Mouse (Mus musculus) ovary, adult 18-20 months (tissue): ENCODE data around the gene Gm10226.
"Not testable (repeated sequence)": the region's sequence is repeated elsewhere in the genome, so short reads cannot be mapped to it uniquely, and the experiment has no call there.

Source experiments
- DNase-seq: peaks from one replicate; pipeline ENCODE4 v3.0.0; 2022; ENCODE audit warnings: low spot score, mixed read lengths

Gene Gm10226

GRCm38 (mm10) chr17:21691560-21691959 lies at the start of gene Gm10226:
TSS of gene Gm10226 (plus strand) at chr17:21691860.
- DNase-seq = no peak

- DNase-seq = no peak
Observed at GRCm38 (mm10) chr17:21648791-21649190, 42.9 kb upstream of the Gm10226 start.

- DNase-seq = no peak
Observed at GRCm38 (mm10) chr17:21649936-21650335, 41.7 kb upstream of the Gm10226 start.

- DNase-seq = peak; percentile 79
Observed at GRCm38 (mm10) chr17:21650364-21650907, 41.2 kb upstream of the Gm10226 start, which contains the start of gene Zfp983. TSS of gene Zfp983 (plus strand) at chr17:21650624.

DNA sequence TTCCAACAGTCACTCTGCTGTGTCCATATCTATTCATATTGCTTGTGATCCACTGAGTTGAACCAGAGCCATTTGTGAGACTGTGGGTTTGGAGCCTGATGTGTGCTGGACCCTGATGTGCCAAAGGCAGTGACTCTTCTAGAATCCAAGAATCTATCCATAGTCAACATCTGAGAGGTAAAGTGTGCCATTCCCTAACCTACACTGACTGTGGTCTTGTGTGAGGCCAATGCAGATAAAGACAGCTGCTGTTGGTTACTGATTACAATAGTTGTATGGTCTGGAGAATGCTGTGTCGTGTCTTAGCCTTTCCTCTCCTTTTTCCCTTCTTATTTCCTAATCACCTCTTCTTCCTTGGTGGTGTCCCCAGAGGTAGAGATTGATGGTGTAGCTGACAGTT lies 12.8 kb upstream of the Gm10226 start:
- not testable (repeated sequence) for DNase-seq

DNA sequence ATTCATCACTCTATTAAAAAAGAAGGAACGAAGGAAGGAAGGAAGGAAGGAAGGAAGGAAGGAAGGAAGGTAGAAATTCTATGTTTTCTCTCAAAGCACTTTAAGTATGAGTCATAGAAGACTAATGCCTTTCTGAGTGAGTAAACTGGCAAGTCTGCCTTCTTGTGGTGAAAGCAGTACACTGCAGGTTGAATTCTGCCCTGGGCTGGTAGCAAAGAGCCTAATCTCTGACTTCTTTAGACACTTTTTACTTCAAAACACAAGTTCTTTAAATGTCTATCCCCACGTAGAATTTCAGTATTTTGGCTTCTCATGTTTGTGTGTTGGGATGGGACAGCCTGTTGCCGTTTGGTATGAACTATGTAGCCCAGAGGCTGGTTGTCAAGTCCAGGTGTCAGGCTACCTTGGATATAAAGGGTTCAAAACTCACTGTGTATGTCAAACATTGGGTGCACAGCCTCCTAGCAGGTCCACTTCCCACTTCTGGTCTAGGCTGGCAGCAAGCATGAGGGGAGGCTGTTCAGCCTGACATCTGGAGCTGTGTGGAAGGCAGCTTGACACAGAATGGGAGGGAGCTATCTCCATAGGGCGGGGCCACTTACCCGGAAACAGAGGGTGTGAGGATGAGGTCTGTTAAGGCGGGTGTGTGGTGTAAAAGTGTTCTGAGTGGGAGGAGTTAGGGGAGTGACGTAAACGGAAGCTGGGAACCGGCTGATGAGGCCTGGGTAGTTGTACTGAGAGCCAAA lies 12.2 kb upstream of the Gm10226 start:
- peak; percentile 83 for DNase-seq

DNA sequence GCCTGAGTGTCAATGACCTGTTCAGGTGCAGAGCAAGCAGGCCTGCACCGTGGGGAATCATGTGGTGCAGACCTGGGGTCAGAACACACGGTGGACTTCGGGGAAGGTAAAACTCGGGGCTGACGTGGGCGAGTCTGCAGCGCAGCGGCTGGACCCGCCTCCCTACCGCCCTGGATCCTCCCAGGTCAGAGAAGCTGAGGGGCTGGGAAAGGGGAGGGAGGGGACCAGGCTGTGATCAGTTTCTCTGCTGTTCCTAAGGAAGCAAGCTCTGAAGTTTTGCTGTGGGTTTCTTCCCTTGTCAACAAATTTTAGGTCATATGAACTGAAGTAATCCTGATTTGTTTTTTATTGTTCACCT lies 11.7 kb upstream of the Gm10226 start:
- not testable (repeated sequence) for DNase-seq

GRCm38 (mm10) chr17:21693342-21693741 lies 1.7 kb downstream of the Gm10226 start:
- no peak for DNase-seq

- DNase-seq = no peak
Observed at GRCm38 (mm10) chr17:21696073-21696472, 4.4 kb downstream of the Gm10226 start.

GRCm38 (mm10) chr17:21702281-21703240 lies 10.9 kb downstream of the Gm10226 start:
- no peak for DNase-seq

GRCm38 (mm10) chr17:21703414-21703813 lies 11.8 kb downstream of the Gm10226 start:
- no peak for DNase-seq

DNA sequence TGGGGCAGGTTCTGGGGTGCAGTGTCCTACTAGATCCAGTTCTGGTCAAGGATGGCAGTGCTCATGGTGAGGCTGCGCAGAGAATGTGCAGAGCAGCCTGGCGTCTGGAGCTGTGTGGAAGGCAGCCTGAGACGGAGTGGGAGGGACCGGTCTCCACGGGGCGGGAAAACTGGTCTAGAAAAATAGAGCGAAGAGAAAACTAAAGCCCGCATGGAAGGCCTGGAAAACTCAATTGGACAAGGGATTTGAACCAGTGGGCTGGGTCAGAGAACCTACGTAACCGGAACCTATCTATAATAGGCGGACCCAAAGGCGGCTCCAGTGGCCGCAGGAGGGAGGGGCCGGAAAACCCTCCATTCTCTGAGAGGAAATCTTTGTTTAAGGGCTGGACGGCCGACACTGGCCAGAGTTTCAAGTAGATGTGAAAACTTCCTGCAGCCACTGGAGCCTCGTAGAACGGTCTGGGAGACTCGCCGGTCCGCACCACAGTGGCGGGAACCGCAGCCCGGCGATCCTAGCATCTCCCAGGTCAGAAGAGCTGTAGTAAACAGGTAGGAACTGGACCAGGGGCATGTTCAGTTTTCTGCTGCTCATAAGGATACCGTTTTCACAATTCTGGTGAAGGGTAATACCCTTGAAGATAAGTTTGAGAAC lies 15.8 kb downstream of the Gm10226 start, which contains the start of gene Zfp760:
TSS of gene Zfp760 (plus strand) at position 399 of the 654 bp plus-strand sequence.
- DNase-seq = peak; percentile 87

GRCm38 (mm10) chr17:21708401-21708800 lies 16.7 kb downstream of the Gm10226 start:
- no peak for DNase-seq

GRCm38 (mm10) chr17:21730495-21730894 lies 38.8 kb downstream of the Gm10226 start, which contains the start of gene Zfp229:
TSS of gene Zfp229 (plus strand) at chr17:21730795.
- not testable (repeated sequence) for DNase-seq

GRCm38 (mm10) chr17:21733049-21733448 lies 41.4 kb downstream of the Gm10226 start:
- DNase-seq = no peak

- DNase-seq = peak; percentile 69
Observed at GRCm38 (mm10) chr17:21733529-21734031, 41.9 kb downstream of the Gm10226 start.
